Mouse (Mus musculus) layer of hippocampus, adult 9-10 months (tissue): ENCODE results near the gene Cnot6.

Experiments used
- DNase-seq: peaks from one replicate; pipeline ENCODE4 v3.0.0; 2022; ENCODE audit warnings: low spot score

The Cnot6 gene

DNA sequence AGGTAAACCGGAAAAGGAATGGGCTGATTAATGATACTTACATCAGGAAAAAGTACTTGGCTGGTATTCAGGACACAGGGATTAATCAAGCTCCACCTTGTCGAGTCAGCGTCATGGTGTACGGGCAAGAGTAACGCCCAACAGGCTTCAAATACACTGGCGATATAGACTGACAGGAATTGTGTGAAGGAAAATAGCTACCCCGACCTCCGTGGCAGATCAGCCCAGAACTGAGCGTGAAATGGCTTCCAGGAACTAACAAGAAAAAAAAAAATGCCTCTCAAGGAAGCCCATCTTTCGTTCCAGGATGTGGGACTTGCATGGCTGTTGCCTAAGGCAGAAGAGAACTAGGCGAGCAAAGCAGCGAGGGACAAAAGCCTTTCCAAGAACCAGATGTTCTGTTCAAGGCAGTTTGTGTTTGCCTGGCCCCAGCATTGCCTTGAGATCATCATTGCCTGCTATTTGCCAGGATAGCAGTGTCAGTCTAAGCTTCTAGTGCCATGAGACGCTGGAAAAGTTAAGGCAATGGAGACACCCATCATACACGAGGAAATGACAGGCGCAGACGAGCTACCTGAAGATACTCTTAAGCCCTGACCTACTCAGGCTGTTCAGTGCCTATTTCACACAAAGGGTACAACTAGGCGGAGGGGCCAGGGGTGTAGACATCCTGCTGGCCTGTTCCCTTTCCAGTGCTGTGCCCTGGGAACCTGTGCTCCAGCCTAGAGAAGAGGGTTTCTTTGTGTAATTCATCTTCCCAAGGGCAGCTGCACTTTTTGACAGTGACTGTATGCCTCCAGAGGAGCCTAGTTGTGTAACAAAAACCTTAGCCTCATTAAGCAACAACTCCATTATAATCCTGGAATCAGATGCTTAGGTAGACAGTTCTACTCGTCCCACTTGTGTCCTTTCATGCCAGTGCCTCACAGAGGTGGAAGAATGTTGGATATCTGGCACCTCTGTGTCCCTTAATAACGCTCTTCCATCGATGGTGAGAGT, 1.1 kb upstream of the Cnot6 start:
- DNase-seq: no peak

DNA sequence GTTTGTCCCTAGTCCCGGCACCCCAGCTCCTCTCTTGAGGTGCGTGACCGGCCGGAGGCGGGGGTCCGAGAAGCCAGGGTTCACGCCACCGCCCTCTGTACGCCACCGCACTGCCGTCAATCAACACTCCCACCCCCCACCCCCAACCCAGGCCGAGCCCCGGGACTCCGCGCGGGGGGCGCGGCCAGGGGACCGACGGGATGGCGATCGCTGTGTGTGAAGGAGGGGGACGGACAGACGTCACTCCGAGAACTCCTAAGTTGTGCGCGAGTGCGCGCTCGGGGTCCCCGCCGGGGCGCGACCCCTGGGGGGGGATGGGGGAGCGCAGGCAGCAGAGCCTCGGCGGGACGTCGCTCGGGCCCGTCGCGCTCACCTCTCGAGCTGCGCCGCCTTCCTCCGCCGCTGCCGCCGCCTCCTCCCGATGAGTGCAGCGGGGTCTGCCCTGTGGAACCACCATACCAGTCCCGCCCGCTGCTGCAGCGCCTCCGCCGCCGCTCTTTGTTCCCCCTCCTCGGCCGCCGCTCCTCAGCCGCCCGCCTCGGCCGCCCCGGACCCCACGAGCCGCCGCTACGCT, 455 bp downstream of the Cnot6 start:
- no peak for DNase-seq

DNA sequence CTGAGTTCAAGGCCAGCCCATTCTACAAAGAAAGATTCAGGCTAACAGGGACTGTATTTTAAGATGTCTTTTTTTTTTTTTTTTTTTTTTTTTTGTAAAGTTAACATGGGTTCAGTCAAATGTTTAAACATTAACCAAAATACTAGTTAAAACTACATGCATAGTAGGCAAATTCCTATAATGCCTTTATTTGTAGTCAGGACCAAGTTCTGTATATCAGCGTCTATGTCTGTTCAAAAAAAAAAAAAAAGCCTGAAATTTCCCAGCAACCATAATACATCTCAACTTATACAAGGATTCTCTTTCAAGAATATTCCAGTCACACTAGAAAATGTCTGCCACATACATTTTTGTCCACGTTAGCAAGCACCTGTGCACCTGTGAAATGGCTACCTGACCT, 1.9 kb downstream of the Cnot6 start:
- DNase-seq: no peak

DNA sequence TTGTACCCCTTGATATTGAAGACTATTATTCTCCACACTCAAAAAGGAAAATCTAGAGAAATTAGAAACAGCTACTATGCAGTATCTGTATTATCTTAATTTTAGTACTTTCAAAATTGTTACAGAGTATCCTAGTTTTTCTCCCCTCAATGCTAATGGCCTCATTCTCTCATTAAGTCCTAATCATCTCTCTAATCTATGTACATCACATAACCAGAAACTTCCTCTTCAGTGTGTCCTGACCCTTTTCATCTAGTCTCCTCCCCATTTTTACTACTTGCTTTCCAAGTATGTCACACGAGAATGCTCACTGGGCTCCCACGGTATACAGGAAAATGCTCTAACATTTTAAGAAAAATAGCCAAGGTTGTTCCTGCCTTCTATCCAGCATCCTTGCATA, 4.7 kb downstream of the Cnot6 start:
- no peak for DNase-seq

DNA sequence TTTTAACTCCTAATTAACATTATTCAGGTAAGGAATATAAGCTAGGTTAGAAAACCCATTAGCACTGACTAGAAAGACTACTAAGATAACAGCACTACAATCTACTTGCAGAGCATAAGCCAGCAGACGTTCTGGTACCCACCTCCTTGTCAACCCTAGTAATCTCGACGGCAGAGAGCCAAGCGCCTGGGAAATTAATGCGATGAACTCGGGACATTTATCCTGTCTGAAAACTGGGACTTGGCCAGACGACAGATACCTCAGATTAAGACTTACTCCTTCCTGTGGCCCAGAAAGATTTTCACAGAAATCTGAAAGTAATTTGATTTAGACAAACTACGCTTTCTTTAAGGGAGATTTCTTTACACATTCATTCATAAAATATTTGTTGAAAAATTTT, 7.7 kb downstream of the Cnot6 start:
- DNase-seq: no peak

DNA sequence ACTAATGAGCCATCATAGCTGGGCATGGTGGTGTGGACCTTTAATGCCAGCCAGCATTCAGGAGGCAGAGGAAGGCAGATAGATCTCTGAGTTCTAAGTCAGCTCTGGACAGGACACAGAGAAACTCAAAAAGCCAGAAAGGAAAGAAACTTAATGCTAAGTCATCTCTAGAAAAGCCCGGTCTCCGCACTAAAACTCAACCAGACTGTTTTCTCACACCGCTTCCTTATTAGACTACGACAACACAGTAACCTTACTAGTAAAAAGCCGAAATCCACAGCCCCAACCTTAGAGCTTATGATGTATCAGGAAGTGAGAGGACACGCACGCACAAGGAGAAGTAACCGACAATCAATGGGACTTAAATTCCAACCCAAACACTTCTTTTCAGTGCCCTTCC, 10.5 kb downstream of the Cnot6 start:
- no peak for DNase-seq

DNA sequence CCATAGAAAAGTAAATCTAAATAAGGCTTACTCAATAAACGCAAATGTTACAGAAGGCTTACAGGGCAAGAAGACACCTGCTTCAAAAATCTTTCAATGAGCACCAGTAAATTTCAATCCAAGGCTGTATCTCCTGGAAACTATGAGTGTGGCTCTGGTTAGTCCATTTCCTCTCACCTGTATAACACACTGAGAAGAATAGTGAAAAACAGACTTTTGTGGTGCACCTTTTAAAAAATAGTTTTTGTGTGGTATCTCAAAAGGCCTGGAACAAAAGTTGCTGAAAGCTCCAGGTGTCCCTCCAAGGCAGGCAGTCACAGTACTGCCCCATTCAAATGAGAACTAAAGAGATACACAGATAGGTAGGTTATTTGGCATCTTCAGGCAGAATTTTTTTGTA, 13.4 kb downstream of the Cnot6 start:
- no peak for DNase-seq

DNA sequence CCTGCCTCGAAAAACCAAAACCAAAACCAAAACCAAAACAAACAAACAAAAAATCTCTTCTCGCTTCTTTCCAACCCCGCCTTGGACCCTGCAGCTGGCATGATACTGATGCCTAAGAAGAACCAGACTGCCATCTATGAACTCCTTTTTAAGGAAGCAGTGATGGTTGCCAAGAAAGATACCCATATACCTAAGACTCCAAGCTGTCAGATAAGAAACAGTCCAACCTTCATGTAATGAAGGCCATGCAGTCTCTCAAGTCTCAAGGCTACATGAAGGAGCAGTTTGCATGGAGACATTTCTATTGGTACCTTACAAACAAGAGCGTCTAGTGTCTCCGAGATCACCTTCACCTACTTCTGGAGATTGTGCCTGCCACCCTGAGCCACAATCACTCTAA, 14.7 kb downstream of the Cnot6 start:
- no peak for DNase-seq

DNA sequence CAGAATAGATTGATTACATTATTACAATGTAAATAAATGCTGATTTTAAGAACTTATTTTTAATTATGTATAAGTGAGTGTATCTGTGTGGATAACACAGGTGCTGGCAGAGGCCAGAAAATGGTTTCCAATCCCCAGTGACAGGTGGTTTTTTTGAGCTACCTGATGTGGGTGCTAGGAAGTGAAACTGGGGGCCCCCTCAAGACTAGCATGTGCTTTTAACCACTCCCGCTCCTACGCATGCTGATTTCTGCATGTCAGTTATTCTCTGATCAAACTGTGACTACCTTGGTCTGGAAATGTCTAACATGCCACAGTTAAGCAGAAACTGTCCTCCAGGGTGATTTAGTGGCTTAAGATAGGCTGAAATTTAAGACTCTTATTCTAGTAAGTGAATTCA, 16.1 kb downstream of the Cnot6 start:
- DNase-seq: no peak

DNA sequence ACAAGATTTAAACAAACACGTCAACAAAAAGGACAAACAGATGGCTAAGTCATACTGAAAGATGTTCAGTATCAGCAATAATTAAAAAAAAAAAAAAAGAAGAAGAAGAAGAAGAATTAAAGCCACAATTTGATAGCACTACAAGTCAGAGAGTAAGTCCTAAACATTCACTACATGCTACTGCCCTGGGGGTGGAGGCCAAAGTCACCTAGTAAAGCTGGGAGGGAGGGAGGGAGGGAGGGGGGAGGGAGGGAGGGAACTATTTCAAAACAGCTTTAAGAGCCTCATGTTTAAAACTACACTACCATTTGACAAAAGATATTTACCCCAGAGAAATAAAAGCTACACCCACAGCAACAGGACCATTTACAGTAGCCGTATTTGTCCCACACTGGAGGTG, 16.8 kb downstream of the Cnot6 start:
- no peak for DNase-seq

DNA sequence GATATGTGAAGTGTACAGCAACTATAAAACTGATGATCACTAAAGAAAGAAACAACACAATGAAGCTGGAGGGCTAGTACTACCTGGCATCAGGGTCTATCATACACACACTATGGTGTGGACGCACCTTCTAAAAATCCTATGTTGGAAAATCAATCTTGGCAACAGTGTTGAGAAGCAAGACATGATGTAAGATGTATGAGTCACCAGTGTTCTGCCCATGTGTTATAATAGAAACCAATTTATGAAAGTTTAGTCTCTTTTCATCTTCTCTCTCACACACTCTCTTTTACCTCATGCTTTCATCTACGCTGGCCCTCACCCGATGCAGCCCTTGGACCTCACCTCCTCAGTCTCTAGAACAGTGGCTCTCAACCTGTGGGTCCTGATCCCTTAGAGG, 17.5 kb downstream of the Cnot6 start:
- no peak for DNase-seq

DNA sequence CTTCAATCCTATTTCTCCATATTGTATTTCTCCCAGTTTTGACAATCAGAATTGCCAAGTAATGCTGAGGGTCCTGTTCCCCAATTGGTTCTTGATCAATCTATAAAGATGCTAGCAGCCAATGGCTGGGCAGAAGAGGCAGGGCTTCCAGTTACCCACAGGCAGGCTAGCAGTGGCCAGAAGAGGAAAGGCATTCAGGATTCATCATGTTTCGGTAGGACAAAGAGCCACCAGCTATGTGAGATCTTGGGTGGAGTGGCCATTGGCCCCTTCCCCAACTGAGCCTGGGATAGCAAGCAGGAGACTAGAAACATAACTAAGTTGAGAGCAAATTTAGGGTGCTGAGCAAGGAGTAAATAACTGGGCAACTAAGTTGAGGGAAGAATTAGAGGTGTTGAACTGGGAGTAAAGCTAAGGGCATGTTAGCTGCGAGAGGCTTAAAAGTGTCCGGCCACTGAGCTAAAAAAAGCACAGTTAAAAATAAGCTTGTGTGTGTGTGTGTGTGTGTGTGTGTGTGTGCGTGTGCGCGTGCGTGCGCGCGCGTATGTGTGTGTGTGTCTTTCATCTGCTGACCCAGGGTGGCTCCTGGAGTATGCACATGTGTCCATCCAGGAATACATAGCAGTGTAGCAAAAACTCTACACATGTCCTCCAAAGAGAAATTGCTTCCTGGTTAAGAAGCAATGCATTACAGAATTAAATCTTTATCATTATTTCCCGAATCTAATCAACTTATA, 28.1 kb downstream of the Cnot6 start:
- DNase-seq: no peak

DNA sequence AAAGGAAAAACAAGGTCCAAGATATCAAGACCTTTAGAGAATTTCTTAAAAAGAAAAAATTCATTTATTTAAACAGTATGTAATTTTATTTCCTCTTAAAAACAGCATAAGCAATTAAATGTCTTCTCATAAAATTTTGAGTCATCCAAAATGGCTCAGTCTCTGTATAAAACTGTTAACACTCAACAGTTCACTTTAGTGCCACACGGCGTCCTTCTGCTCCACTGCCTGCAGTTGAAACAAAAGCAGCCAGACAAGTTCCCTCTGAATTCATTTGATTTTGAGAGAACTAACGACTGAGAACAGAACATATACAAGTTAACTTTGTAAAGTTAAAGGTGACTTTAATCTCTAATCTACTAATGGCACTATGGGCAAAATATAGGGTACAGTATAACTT, 39.1 kb downstream of the Cnot6 start:
- no peak for DNase-seq

DNA sequence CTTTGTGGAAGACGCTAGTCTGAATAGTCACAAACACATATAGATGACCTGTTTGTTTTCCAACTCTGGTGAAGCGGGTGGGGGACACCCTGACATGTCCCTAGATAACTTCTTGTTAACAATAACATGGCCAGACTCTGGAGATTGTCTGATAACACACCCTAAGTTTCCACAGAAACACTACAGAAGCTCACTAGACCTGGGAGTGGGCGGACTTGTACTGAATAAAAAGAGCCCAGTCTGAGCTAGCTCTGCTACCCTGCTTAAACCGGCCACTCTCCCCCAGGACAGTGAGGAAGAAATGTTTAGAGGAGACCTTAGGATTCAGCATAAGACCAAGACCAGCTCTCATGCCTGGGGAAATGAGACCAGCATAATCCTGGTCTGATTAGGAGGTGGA, 47.1 kb downstream of the Cnot6 start:
- DNase-seq: no peak

DNA sequence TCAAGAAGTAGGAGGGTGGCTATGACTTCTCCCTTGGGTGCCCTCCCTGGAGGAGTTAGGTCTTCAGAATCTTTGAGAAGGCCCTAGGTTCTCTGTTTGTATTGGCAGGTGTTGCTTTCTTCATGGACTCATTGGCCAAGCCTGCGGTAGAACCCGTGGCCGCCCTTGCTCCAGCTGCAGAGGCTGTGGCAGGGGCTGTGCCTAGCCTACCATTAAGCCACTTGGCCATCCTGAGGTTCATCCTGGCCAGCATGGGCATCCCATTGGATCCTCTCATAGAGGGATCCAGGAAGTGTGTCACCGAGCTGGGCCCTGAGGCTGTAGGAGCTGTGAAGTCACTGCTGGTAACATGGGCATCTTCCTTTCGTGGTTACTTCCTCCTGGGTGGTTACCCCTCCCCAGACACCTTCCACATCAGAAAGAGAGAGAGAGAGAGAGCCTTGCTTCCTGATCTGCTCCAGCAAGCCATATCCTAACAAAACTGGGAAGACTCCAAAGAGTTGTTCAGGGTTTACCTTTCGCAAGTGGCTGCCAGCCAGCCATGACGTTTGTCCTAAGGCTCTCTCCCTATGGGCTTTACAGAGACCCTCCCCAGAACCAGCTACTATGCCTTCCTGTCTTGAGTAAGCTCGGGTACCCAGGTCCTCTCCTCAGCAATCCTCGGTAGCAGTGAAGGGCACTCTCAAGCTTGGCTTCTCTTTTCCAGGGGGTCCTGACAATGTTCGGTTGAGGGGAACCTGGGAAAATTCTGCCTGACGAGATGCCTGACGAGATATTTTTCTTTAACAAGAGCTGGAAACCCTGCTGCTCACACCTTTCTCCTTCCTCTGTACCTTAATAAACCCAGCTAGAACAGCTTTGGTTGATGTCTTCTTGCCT, 48.0 kb downstream of the Cnot6 start:
- DNase-seq: no peak

DNA sequence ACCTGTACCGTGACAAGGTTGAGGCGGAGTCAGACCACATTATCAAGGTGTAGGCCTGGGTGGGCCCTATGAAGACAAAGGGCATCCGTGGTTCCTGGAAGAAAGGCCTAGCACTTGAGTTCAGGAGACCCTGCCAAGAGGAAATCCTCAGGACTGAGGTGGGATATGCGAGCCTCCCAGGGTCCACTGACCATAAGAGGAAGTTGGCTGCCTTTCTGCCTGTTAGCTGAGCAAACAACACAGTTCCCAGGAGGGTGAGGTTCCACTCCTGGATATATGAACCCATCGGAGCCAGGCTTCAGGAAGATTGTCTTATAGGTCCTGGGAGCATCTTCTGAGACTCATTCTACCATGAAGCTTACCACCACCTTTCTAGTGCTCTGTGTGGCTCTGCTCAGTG, 49.2 kb downstream of the Cnot6 start, which contains the start of gene Scgb3a1:
TSS of gene Scgb3a1 (plus strand) at position 301 of the 400 bp plus-strand sequence.
- no peak for DNase-seq

DNA sequence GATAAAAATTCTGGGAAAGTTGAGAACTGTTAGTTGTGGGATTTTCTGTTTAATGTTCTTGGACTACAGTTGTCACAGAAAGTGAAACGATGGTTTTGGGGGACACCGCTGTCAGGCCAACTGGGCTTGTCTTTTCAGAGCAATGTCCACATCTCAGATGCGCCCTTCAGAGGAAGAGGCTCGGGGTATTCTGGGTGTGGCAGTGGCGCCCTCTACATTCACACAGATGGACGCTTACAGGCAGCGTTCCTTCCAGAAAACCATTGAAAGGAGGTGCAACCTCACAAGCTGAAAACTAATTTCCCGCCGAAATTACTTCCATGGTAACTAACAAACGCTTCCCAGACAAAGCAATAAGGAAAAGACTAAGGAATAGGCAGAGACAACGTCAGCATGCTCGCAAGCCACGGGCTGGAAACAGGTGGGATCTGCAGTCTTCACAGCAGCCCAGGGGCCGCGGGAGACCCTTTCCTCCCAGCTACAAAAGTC, 50.2 kb downstream of the Cnot6 start:
- DNase-seq: no peak

DNA sequence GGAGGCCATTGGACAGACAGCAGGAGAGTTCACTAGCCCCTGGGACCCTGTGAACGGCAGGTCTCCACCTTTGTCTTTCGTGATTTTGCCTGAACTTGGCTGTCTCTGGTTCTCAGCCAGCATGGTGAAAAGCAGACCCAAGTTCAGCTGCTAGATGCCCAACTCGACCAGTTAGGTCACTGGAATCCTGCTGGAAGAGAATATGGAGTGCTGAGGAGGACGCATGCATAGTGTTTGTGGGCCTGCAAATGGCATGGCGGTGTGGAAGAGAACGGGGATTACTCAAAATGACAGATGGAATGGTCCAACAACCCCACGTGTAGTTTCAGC, 53.1 kb downstream of the Cnot6 start:
- no peak for DNase-seq

DNA sequence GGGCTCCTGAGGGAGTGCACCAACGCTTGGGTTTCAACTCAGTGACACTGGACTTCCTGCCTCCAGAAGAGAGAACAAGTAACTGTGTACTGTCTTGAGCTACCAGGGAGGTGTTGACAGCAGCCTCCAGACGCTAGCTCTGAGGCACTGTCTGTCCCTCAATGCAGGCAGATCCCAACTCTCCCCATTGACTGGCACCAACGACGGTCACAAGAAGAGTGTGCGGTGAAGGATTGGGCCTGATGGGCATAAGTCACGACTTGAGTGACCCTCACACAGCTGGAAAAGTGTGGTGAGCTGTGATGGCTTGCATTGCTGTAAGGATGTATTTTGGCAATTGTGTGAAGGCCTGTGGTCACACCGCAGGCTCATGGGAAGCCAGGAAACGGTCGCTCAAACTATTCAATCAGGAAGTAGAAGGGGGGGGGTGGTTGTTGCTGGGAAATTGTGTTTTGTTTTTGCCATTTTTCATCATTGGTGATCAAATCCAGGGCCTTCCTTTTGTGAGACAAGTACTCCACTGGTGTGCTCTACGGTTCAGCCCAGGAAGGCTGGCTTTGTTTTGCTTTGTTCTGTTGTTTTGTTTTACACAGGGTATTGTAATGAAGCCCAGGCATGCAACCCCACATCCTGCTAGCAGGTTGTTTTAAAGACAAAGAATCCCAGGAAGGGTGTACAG, 53.6 kb downstream of the Cnot6 start:
- DNase-seq: no peak

DNA sequence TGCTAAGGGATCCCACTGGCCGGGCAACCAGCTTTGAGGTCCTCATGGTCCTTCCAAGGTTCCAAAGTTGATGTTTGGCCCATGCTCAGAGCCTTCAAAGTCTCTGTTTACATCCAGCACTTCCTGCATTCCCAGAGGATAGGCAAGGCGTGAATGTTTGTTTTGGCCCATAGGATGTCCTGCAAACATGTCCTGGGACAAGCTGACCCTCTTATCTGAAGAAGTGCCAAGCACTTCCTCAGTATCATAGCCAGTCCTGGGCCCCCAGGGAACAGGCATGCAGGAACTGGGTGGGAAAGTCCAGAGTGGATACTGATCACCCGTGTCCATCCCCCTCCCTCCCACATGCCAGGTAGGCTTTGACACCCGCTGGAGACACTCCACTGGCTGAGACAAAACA, 54.5 kb downstream of the Cnot6 start:
- DNase-seq: no peak

DNA sequence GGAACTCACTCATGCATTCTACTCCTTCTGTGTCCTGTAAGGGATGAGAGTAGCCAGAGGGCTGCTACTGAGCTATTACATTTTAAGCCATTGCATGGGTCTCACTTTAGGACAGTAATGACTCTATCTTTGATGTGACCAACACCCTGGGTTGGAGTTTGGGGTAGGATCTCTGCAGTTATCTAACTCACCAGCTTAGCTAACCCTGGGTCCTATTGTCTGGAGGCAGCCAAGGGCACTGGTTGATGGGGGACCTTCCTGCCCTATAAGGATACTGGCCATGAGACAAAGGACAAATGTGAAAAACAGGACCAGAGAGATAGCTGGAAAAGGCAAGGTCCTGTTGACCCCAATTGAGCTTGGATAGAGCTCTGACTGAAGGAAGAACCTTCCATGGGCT, 57.0 kb downstream of the Cnot6 start:
- DNase-seq: no peak
